In the genomic region with DNA sequence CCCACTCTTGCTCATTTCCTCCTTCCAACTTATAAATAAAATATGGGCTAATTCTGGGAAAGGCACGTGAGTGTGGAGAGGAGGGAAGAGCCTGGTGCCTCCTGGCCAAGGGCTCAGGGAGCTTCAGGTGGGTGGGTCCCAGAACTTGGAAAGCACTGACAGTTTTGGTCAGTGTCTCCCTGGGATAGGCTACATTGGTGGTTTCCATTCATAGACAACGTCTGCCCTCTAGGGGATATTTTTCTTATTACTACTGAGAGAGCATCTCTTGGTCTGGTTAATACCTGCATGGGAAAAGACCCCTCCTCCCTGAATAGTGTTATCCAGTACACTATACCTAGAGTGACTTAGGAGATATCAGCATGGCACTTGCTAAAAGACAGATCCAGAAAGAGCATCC, we compare ENCODE assay signal across 10 mouse cellular contexts. TPM values are rescaled to one million over a fixed set of nuclear protein-coding genes. Genes with fewer than 3 reads are reported as not detected.
DNase-seq lines count a peak whose midpoint lies in the region; ATAC-seq and TF ChIP-seq lines count a peak whose summit lies in the region.
"Had no signal": no experiment of that assay in that cellular context is flagged by ENCODE, and none has a peak within 500 bp of the region (broad histone marks: within the 10 kb centered on the region; RNA-seq: fewer than 3 reads in every experiment).

No protein-coding gene starts in this region.

- 3% methylated on average over 2 of the region's 2 CpGs for WGBS in hindbrain, embryonic 11.5 days
- WGBS in hindbrain, embryonic 13.5 days, result 6% methylated on average over 2 of the region's 2 CpGs
- WGBS in forebrain, embryonic 12.5 days, result 14% methylated on average over 2 of the region's 2 CpGs

- in situ Hi-C loops in ES-E14 (cut with MboI; ENCODE audit: low sequenced_read_pairs in 2 of 2, unreplicated experiment in 2 of 2), result no loop called here

- H3K36me3 ChIP-seq in hindbrain, embryonic 11.5 days (ENCODE audit: control insufficient read depth, insufficient read depth, low read length), result no peaks in the 10 kb centered on the region
- no peaks in the 10 kb centered on the region for H3K36me3 ChIP-seq in hindbrain, embryonic 13.5 days
- no peaks in the 10 kb centered on the region for H3K36me3 ChIP-seq in ES-E14 (ENCODE audit: control insufficient read depth, insufficient read depth, low read length, poor library complexity, severe bottlenecking)
- no peaks in the 10 kb centered on the region for H3K36me3 ChIP-seq in forebrain, embryonic 12.5 days (replicated peaks)

- peak; percentile 6 for DNase-seq in hindbrain, embryonic 11.5 days (ENCODE audit: low spot score)
- DNase-seq in 3134 (ENCODE audit: extremely low read depth, insufficient read length, low spot score), result peak; percentile 23
- DNase-seq in ES-E14 (ENCODE audit: low read depth, low spot score), result peak; percentile 22
- no peak for DNase-seq in c-Kit-positive CD71-positive TER-119-positive erythroid progenitor cells, embryonic 14.5 days (ENCODE audit: low spot score)
- no peak for DNase-seq in right cerebral cortex, postnatal 10 days (ENCODE audit: low spot score in 2 of 2)
- DNase-seq: cerebellum, adult 8-10 months had no signal

- ATAC-seq in hindbrain, embryonic 11.5 days (ENCODE audit: low FRiP score), result 0 out of 2 replicates have a peak, but pooled peaks have one; percentile 43
- ATAC-seq in hindbrain, embryonic 13.5 days (ENCODE audit: low FRiP score), result no peak
- ATAC-seq in inflammation-experienced regulatory T-cells, adult 6 months, result peak; percentile 74
- ATAC-seq in forebrain, embryonic 12.5 days (ENCODE audit: low FRiP score), result no peak

- H3K9me3 ChIP-seq in hindbrain, embryonic 11.5 days (ENCODE audit: control insufficient read depth, low read length), result no peaks in the 10 kb centered on the region
- no peaks in the 10 kb centered on the region for H3K9me3 ChIP-seq in hindbrain, embryonic 13.5 days
- H3K9me3 ChIP-seq in ES-E14 (ENCODE audit: control insufficient read depth, insufficient read depth, low read depth, low read length), result no peaks in the 10 kb centered on the region
- no peaks in the 10 kb centered on the region for H3K9me3 ChIP-seq in forebrain, embryonic 12.5 days

- no peak overlapping the region for H3K4me2 ChIP-seq in hindbrain, embryonic 11.5 days (replicated peaks; ENCODE audit: low read depth, low read length)
- no peak overlapping the region for H3K4me2 ChIP-seq in hindbrain, embryonic 13.5 days
- no peak overlapping the region for H3K4me2 ChIP-seq in forebrain, embryonic 12.5 days

- no peak overlapping the region for H3K4me3 ChIP-seq in hindbrain, embryonic 11.5 days (ENCODE audit: low read depth, low read length)
- H3K4me3 ChIP-seq in hindbrain, embryonic 13.5 days, result no peak overlapping the region
- H3K4me3 ChIP-seq in ES-E14 (ENCODE audit: insufficient read depth in 1 of 2, low read depth in 1 of 2, low read length in 2 of 2, poor library complexity in 1 of 2, severe bottlenecking in 1 of 2), result no peak overlapping the region
- no peak overlapping the region for H3K4me3 ChIP-seq in forebrain, embryonic 12.5 days (replicated peaks)

- no peaks in the 10 kb centered on the region for H3K27me3 ChIP-seq in hindbrain, embryonic 11.5 days (ENCODE audit: control insufficient read depth, insufficient read depth, low read length)
- H3K27me3 ChIP-seq in hindbrain, embryonic 13.5 days, result no peaks in the 10 kb centered on the region
- H3K27me3 ChIP-seq in forebrain, embryonic 12.5 days, result no peaks in the 10 kb centered on the region

- no peak overlapping the region for H3K9ac ChIP-seq in hindbrain, embryonic 11.5 days (ENCODE audit: low read depth, low read length)
- no peak overlapping the region for H3K9ac ChIP-seq in hindbrain, embryonic 13.5 days
- no peak overlapping the region for H3K9ac ChIP-seq in ES-E14 (ENCODE audit: insufficient read depth, low read depth, low read length, poor library complexity, severe bottlenecking)
- no peak overlapping the region for H3K9ac ChIP-seq in forebrain, embryonic 12.5 days

- no peaks in the 10 kb centered on the region for H3K4me1 ChIP-seq in hindbrain, embryonic 11.5 days (replicated peaks; ENCODE audit: control insufficient read depth, insufficient read depth, low read length)
- no peaks in the 10 kb centered on the region for H3K4me1 ChIP-seq in hindbrain, embryonic 13.5 days (replicated peaks)
- no peaks in the 10 kb centered on the region for H3K4me1 ChIP-seq in ES-E14 (ENCODE audit: control insufficient read depth in 2 of 2, insufficient read depth in 2 of 2, low read length in 2 of 2, poor library complexity in 1 of 2)
- no peaks in the 10 kb centered on the region for H3K4me1 ChIP-seq in forebrain, embryonic 12.5 days

- H3K27ac ChIP-seq in hindbrain, embryonic 11.5 days (ENCODE audit: low read depth, low read length), result no peak overlapping the region
- H3K27ac ChIP-seq in hindbrain, embryonic 13.5 days, result no peak overlapping the region
- no peak overlapping the region for H3K27ac ChIP-seq in ES-E14 (ENCODE audit: insufficient read depth, low read depth, low read length, poor library complexity, severe bottlenecking)
- no peak overlapping the region for H3K27ac ChIP-seq in forebrain, embryonic 12.5 days

TF ChIP-seq in ES-E14, 5 proteins besides CTCF, POLR2A, EP300 and RAD21:
- TF ChIP-seq CHD2 (IDR thresholded peaks at IDR 0.05; ENCODE audit: low read depth, low read length), result no peak
- no peak for TF ChIP-seq ZNF384 (IDR thresholded peaks at IDR 0.05; ENCODE audit: low read depth, low read length)
- no peak for TF ChIP-seq ZC3H11A (IDR thresholded peaks at IDR 0.05; ENCODE audit: borderline replicate concordance, low read depth, low read length)
- TF ChIP-seq MAFK (IDR thresholded peaks at IDR 0.05; ENCODE audit: insufficient read depth, low read depth, low read length), result no peak
- TF ChIP-seq HCFC1 (IDR thresholded peaks at IDR 0.05; ENCODE audit: borderline replicate concordance, insufficient read depth, low read length), result no peak

RNA-seq across cellular contexts. Expression of a gene that starts 22.8 kb away (rescaled TPM):
- 0.15 TPM in 1 of 2 replicates, not detected in the other for polyA plus RNA-seq in hindbrain, embryonic 11.5 days (2014; fragmentation: Nextera tagmentation; extraction: Ambion mirVana)
- not detected in 2 replicates for polyA plus RNA-seq in hindbrain, embryonic 13.5 days (2015; fragmentation: Nextera tagmentation; extraction: Ambion mirVana)
- total RNA-seq in ES-E14 (2012; rRNA removed), result 0.22 and 0.53 TPM in 2 replicates
- not detected for polyA plus RNA-seq in inflammation-experienced regulatory T-cells, adult 6 months (2017; shearing (Covaris generic))
- polyA plus RNA-seq in forebrain, embryonic 12.5 days (2016; fragmentation: Nextera tagmentation; extraction: Ambion mirVana), result 0.20 TPM in 1 of 2 replicates, not detected in the other

RNA-seq across cellular contexts. Expression of a gene that starts 50.4 kb away (rescaled TPM):
- not detected in 2 replicates for polyA plus RNA-seq in hindbrain, embryonic 11.5 days (2014; fragmentation: Nextera tagmentation; extraction: Ambion mirVana)
- 0.12 TPM in 1 of 2 replicates, not detected in the other for polyA plus RNA-seq in hindbrain, embryonic 13.5 days (2015; fragmentation: Nextera tagmentation; extraction: Ambion mirVana)
- not detected in 2 replicates for total RNA-seq in ES-E14 (2012; rRNA removed)
- not detected for polyA plus RNA-seq in inflammation-experienced regulatory T-cells, adult 6 months (2017; shearing (Covaris generic))
- polyA plus RNA-seq in forebrain, embryonic 12.5 days (2016; fragmentation: Nextera tagmentation; extraction: Ambion mirVana), result not detected in 2 replicates
- total RNA-seq: left cerebral cortex, postnatal 25 days had no signal

Comparison
In these comparisons a context has a peak if more than half of its experiments do, and no peak if none do; other contexts are left out.
1. ATAC-seq: peak in hindbrain, embryonic 11.5 days (single experiment) and inflammation-experienced regulatory T-cells, adult 6 months (single experiment); none in hindbrain, embryonic 13.5 days (single experiment) and forebrain, embryonic 12.5 days (single experiment).
2. DNase-seq: peak in hindbrain, embryonic 11.5 days (single experiment), 3134 (single experiment) and ES-E14 (single experiment); none in c-Kit-positive CD71-positive TER-119-positive erythroid progenitor cells, embryonic 14.5 days (single experiment) and right cerebral cortex, postnatal 10 days (0 of 2).